Mouse (Mus musculus): ENCODE measurements around the gene Kank3.

Gene Kank3

GRCm38 (mm10) chr17:33851331-33851730 lies 41.0 kb downstream of the Kank3 start:
- in situ Hi-C loops (cut with MboI, MseI) = no loop called here

GRCm38 (mm10) chr17:33857816-33858215 lies 47.5 kb downstream of the Kank3 start:
- in situ Hi-C loops (cut with MboI, MseI) = no loop called here

GRCm38 (mm10) chr17:33865330-33866030 lies 55.2 kb downstream of the Kank3 start:
- in situ Hi-C loops (cut with MboI, MseI) = no loop called here

Measured in T-helper 2 cell (primary cell).